Mouse (Mus musculus) myocyte (in vitro differentiated cells): ENCODE data around the gene Cpne5. TPM values are rescaled to one million over a fixed set of nuclear protein-coding genes. Genes with fewer than 3 reads are reported as not detected.
"Not testable (repeated sequence)": the region's sequence is repeated elsewhere in the genome, so short reads cannot be mapped to it uniquely, and the experiment has no call there.

Experiments
- H3K27me3 ChIP-seq: one replicate; pipeline ENCODE4 v1.6.1; 2011; ENCODE audit not compliant: control insufficient read depth, insufficient read depth, insufficient read length
- H3K36me3 ChIP-seq: one replicate; pipeline ENCODE4 v1.6.1; 2011; ENCODE audit not compliant: control insufficient read depth, insufficient read depth
- H3K4me2 ChIP-seq: one replicate; pipeline ENCODE4 v1.6.1; 2011; ENCODE audit warnings: low read depth, control low read depth
- H3K4me3 ChIP-seq: one replicate; pipeline ENCODE4 v1.5.1; 2011; ENCODE audit warnings: mild to moderate bottlenecking, control low read depth, moderate library complexity
- H3K79me2 ChIP-seq: one replicate; pipeline ENCODE4 v1.6.1; 2011; ENCODE audit not compliant: control insufficient read depth, insufficient read depth
- H3ac ChIP-seq: one replicate; pipeline ENCODE4 v1.6.1; 2011; ENCODE audit not compliant: control insufficient read depth, insufficient read length
- CEBPB ChIP-seq: IDR thresholded peaks from 2 replicates; pipeline ENCODE4 v1.6.1; 2011; ENCODE audit warnings: mild to moderate bottlenecking, moderate library complexity; ENCODE audit not compliant: poor library complexity, insufficient read depth, severe bottlenecking
- E2F4 ChIP-seq: IDR thresholded peaks from one replicate; pipeline ENCODE4 v1.6.1; 2011; ENCODE audit warnings: mild to moderate bottlenecking, control low read depth, moderate library complexity; ENCODE audit not compliant: insufficient read depth
- MAX ChIP-seq: IDR thresholded peaks from one replicate; pipeline ENCODE4 v1.6.1; 2011; ENCODE audit warnings: low read depth, mild to moderate bottlenecking, control low read depth
- MYOD1 ChIP-seq, 3 experiments: IDR thresholded peaks; one replicate each; pipeline ENCODE4 v1.6.1; 2011; ENCODE audit warnings: control low read depth in 2 of 3, low read depth in 2 of 3, mild to moderate bottlenecking in 2 of 3, moderate library complexity in 1 of 3; ENCODE audit not compliant: insufficient read length in 2 of 3, control insufficient read depth in 1 of 3
- MYOG ChIP-seq, 3 experiments: IDR thresholded peaks; one replicate each; pipeline ENCODE4 v1.6.1; 2011; ENCODE audit warnings: control low read depth in 2 of 3, low read depth in 2 of 3, mild to moderate bottlenecking in 2 of 3; ENCODE audit not compliant: insufficient read length in 2 of 3, control insufficient read depth in 1 of 3, insufficient read depth in 1 of 3
- POLR2A ChIP-seq: IDR thresholded peaks from one replicate; pipeline ENCODE4 v1.6.1; 2011; ENCODE audit warnings: low read depth, mild to moderate bottlenecking, control low read depth, moderate library complexity; ENCODE audit not compliant: insufficient read length
- POLR2AphosphoS2 ChIP-seq: IDR thresholded peaks from one replicate; pipeline ENCODE4 v1.6.1; 2011; ENCODE audit warnings: low read depth, control low read depth; ENCODE audit not compliant: insufficient read length
- REST ChIP-seq: IDR thresholded peaks from one replicate; pipeline ENCODE4 v1.6.1; 2011; ENCODE audit warnings: mild to moderate bottlenecking, control low read depth, moderate library complexity; ENCODE audit not compliant: insufficient read depth, insufficient read length
- SRF ChIP-seq: IDR thresholded peaks from one replicate; pipeline ENCODE4 v1.6.1; 2011; ENCODE audit warnings: low read depth; ENCODE audit not compliant: control insufficient read depth, insufficient read length
- TCF12 ChIP-seq: IDR thresholded peaks from one replicate; pipeline ENCODE4 v1.6.1; 2011; ENCODE audit warnings: mild to moderate bottlenecking, control low read depth; ENCODE audit not compliant: poor library complexity, insufficient read depth, severe bottlenecking
- TCF3 ChIP-seq: IDR thresholded peaks from one replicate; pipeline ENCODE4 v1.6.1; 2011; ENCODE audit warnings: low read depth, control low read depth; ENCODE audit not compliant: insufficient read length
- USF1 ChIP-seq: IDR thresholded peaks from one replicate; pipeline ENCODE4 v1.6.1; 2011; ENCODE audit warnings: low read depth, mild to moderate bottlenecking, control low read depth, moderate library complexity
- polyA plus RNA-seq: library from polyadenylated mRNA; unstranded; fragments of >200 nt; fragmentation: generic; extraction: Trizol; gene quantifications from one replicate; pipeline ENCODE4 v1.2.1, GENCODE M21; 2012; ENCODE audit warnings: missing spikeins

Cpne5 gene
- polyA plus RNA-seq, 1 experiment: 0.56 TPM

GRCm38 (mm10) chr17:29256507-29256906 is 18.5 kb upstream of the Cpne5 start:
- H3ac ChIP-seq: no peak overlapping the region
- H3K36me3 ChIP-seq: peaks cover 2% of the 10 kb centered on the region
- H3K4me2 ChIP-seq: no peak overlapping the region
- TF ChIP-seq REST (no peak), POLR2A (no peak), TCF3 (no peak), CEBPB (no peak), SRF (no peak), E2F4 (no peak), MYOG (IDR thresholded peaks at IDR 0.05; ENCODE audit: control insufficient read depth in 1 of 3, insufficient read depth in 1 of 3, insufficient read length in 2 of 3, low read depth in 2 of 3) (no peak), USF1 (no peak), MYOD1 (IDR thresholded peaks at IDR 0.05; ENCODE audit: control insufficient read depth in 1 of 3, insufficient read length in 2 of 3, low read depth in 2 of 3) (no peak), POLR2AphosphoS2 (no peak)
- peaks cover 27% of the 10 kb centered on the region for H3K79me2 ChIP-seq
- no peaks in the 10 kb centered on the region for H3K27me3 ChIP-seq
- no peak overlapping the region for H3K4me3 ChIP-seq

GRCm38 (mm10) chr17:29254784-29255183 is 16.8 kb upstream of the Cpne5 start:
- H3K36me3 ChIP-seq, H3K27me3 ChIP-seq, H3K4me2 ChIP-seq, H3ac ChIP-seq, H3K4me3 ChIP-seq: not testable (repeated sequence)
- H3K79me2 ChIP-seq: peaks cover 27% of the 10 kb centered on the region

- Histone ChIP-seq H3K4me2 (no peak overlapping the region), H3ac (no peak overlapping the region), H3K36me3 (peaks cover 2% of the 10 kb centered on the region), H3K79me2 (peaks cover 23% of the 10 kb centered on the region), H3K27me3 (no peaks in the 10 kb centered on the region), H3K4me3 (no peak overlapping the region)
- TF ChIP-seq POLR2A (no peak), MYOG (IDR thresholded peaks at IDR 0.05; ENCODE audit: control insufficient read depth in 1 of 3, insufficient read depth in 1 of 3, insufficient read length in 2 of 3, low read depth in 2 of 3) (no peak), SRF (no peak), MYOD1 (IDR thresholded peaks at IDR 0.05; ENCODE audit: control insufficient read depth in 1 of 3, insufficient read length in 2 of 3, low read depth in 2 of 3) (no peak), E2F4 (no peak), TCF12 (no peak), CEBPB (no peak), USF1 (no peak), MAX (no peak), TCF3 (no peak), POLR2AphosphoS2 (no peak), REST (no peak)
These were observed 15.7 kb upstream of the Cpne5 start for GRCm38 (mm10) chr17:29253684-29254083.

- no peak overlapping the region for H3K4me2 ChIP-seq
- H3K27me3 ChIP-seq: no peaks in the 10 kb centered on the region
- H3K36me3 ChIP-seq: peaks cover 2% of the 10 kb centered on the region
- TF ChIP-seq SRF: no peak
- no peak overlapping the region for H3ac ChIP-seq
- peaks cover 19% of the 10 kb centered on the region for H3K79me2 ChIP-seq
- H3K4me3 ChIP-seq: no peak overlapping the region
These were observed 15.3 kb upstream of the Cpne5 start for GRCm38 (mm10) chr17:29253236-29253635.

- Histone ChIP-seq H3K4me3 (no peak overlapping the region), H3K79me2 (peaks cover 7% of the 10 kb centered on the region), H3K36me3 (peaks cover 2% of the 10 kb centered on the region), H3K4me2 (no peak overlapping the region), H3ac (no peak overlapping the region), H3K27me3 (no peaks in the 10 kb centered on the region)
- TF ChIP-seq CEBPB (no peak), SRF (no peak), MYOD1 (IDR thresholded peaks at IDR 0.05; ENCODE audit: control insufficient read depth in 1 of 3, insufficient read length in 2 of 3, low read depth in 2 of 3) (peak in 2 of 3 experiments; percentile 71 to 84), USF1 (no peak), REST (no peak), TCF3 (no peak), POLR2A (no peak), E2F4 (no peak), MYOG (IDR thresholded peaks at IDR 0.05; ENCODE audit: control insufficient read depth in 1 of 3, insufficient read depth in 1 of 3, insufficient read length in 2 of 3, low read depth in 2 of 3) (peak; percentile 11 to 79 (median 71)), POLR2AphosphoS2 (no peak), MAX (no peak), TCF12 (no peak)
These were observed 13.8 kb upstream of the Cpne5 start for GRCm38 (mm10) chr17:29251608-29252390.

- not testable (repeated sequence) for H3K36me3 ChIP-seq, H3K79me2 ChIP-seq, H3K27me3 ChIP-seq, H3K4me2 ChIP-seq, H3ac ChIP-seq, H3K4me3 ChIP-seq
These were observed 13.0 kb upstream of the Cpne5 start for GRCm38 (mm10) chr17:29251006-29251405.
